13 mouse cellular contexts compared by ENCODE assay signal in the genomic region with DNA sequence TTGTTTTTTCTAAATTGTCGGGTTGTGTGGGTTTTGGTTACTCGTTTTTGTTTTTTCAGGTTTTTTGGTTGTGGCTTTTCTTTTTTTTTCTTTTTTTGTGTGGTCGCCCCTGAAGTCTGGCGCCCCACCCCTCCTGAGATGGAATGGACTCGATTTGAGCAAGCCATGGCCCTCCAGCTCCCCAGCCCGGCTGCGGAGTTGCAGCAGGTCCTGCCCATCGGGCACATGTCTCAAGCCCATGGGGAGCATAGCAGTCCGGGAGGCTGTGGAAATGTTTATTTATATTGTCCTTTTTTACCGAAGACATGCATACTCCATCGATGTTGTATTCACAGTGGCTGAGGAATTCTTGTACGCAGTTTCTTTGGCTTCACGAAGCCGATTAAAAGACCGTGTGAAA. TPM values are rescaled to one million over a fixed set of nuclear protein-coding genes. Genes with fewer than 3 reads are reported as not detected.
A peak's percentile ranks its signal among the peaks of the same experiment; 100 is the strongest.
DNase-seq lines count a peak whose midpoint lies in the region; ATAC-seq and TF ChIP-seq lines count a peak whose summit lies in the region.
"Had no signal": no experiment of that assay in that cellular context is flagged by ENCODE, and none has a peak within 500 bp of the region (broad histone marks: within the 10 kb centered on the region; RNA-seq: fewer than 3 reads in every experiment).

No protein-coding gene starts in this region.

- H3K27ac ChIP-seq in kidney, embryonic 14.5 days (ENCODE audit: low read depth, low read length): no peak overlapping the region
- H3K27ac ChIP-seq in kidney, embryonic 16.5 days (ENCODE audit: low read length): no peak overlapping the region
- peak overlapping the region; percentile 86; the same call in 1 of the 2 replicates for H3K27ac ChIP-seq in midbrain, embryonic 15.5 days

- no peak for TF ChIP-seq CTCF in G1E (IDR thresholded peaks at IDR 0.05; ENCODE audit: low read depth, low read length)

- peaks cover 32% of the 10 kb centered on the region for H3K4me1 ChIP-seq in kidney, embryonic 14.5 days (ENCODE audit: control insufficient read depth, insufficient read depth, low read length)
- peaks cover 43% of the 10 kb centered on the region for H3K4me1 ChIP-seq in kidney, embryonic 16.5 days (ENCODE audit: insufficient read depth, low read length)
- peaks cover 68% of the 10 kb centered on the region for H3K4me1 ChIP-seq in G1E (ENCODE audit: insufficient read depth, low read depth, low read length)
- peaks cover 60% of the 10 kb centered on the region for H3K4me1 ChIP-seq in midbrain, embryonic 15.5 days

- no peak overlapping the region for H3K9ac ChIP-seq in kidney, embryonic 14.5 days (ENCODE audit: low read depth, low read length)
- no peak overlapping the region for H3K9ac ChIP-seq in kidney, embryonic 16.5 days (replicated peaks; ENCODE audit: low read length)
- H3K9ac ChIP-seq in midbrain, embryonic 15.5 days: no peak overlapping the region
- H3K9ac ChIP-seq: liver, embryonic 15.5 days had no signal

- no peak for ATAC-seq in kidney, embryonic 14.5 days (ENCODE audit: low FRiP score, low TSS enrichment)
- ATAC-seq in kidney, embryonic 16.5 days (ENCODE audit: low FRiP score, low TSS enrichment): no peak
- no peak for ATAC-seq in G1E (ENCODE audit: extremely low read depth, insufficient number of reproducible peaks, low FRiP score, poor library complexity, severe bottlenecking)
- no peak for ATAC-seq in midbrain, embryonic 15.5 days (replicated peaks)

- DNase-seq in cerebellum, adult 11-12 months: peak; percentile 50
- DNase-seq in cerebellum, postnatal 36 days: no peak
- DNase-seq in G1E (ENCODE audit: low spot score) (no peak), liver (no peak)
- DNase-seq in frontal cortex, postnatal 25 days (ENCODE audit: low spot score in 2 of 2): no peak
- DNase-seq: adrenal gland, postnatal 25 days; gastrocnemius, adult 2 months; layer of hippocampus, postnatal 36 days; right cerebral cortex, postnatal 4 days had no signal

- WGBS in kidney, embryonic 14.5 days: 91% methylated on average over 15 of the region's 15 CpGs
- 87% methylated on average over 15 of the region's 15 CpGs for WGBS in kidney, embryonic 16.5 days
- 91% methylated on average over 15 of the region's 15 CpGs for WGBS in midbrain, embryonic 15.5 days

- 0 out of 2 replicates have a peak overlapping the region, but pooled peaks have one; percentile 7 for H3K4me3 ChIP-seq in kidney, embryonic 14.5 days (ENCODE audit: low read length)
- H3K4me3 ChIP-seq in kidney, embryonic 16.5 days (ENCODE audit: low read length): no peak overlapping the region
- H3K4me3 ChIP-seq in G1E (ENCODE audit: low read depth, low read length): peak overlapping the region; percentile 70; the same call in 1 of the 2 replicates
- 0 out of 2 replicates have a peak overlapping the region, but pooled peaks have one; percentile 5 for H3K4me3 ChIP-seq in midbrain, embryonic 15.5 days
- H3K4me3 ChIP-seq: gastrocnemius, adult 2 months had no signal

- H3K4me2 ChIP-seq in kidney, embryonic 14.5 days (replicated peaks; ENCODE audit: low read depth, low read length): no peak overlapping the region
- no peak overlapping the region for H3K4me2 ChIP-seq in kidney, embryonic 16.5 days (replicated peaks; ENCODE audit: low read depth, low read length)
- H3K4me2 ChIP-seq in midbrain, embryonic 15.5 days: no peak overlapping the region

- peaks cover 33% of the 10 kb centered on the region for H3K36me3 ChIP-seq in kidney, embryonic 14.5 days (ENCODE audit: control insufficient read depth, insufficient read depth, low read length)
- H3K36me3 ChIP-seq in kidney, embryonic 16.5 days (ENCODE audit: insufficient read depth, low read length): peaks cover 26% of the 10 kb centered on the region
- H3K36me3 ChIP-seq in G1E (replicated peaks): peaks cover 68% of the 10 kb centered on the region
- peaks cover 22% of the 10 kb centered on the region for H3K36me3 ChIP-seq in midbrain, embryonic 15.5 days (replicated peaks)

- H3K9me3 ChIP-seq in kidney, embryonic 14.5 days (ENCODE audit: control insufficient read depth, low read length): no peaks in the 10 kb centered on the region
- H3K9me3 ChIP-seq in kidney, embryonic 16.5 days (ENCODE audit: low read length): no peaks in the 10 kb centered on the region
- peaks cover 24% of the 10 kb centered on the region for H3K9me3 ChIP-seq in G1E (replicated peaks)
- H3K9me3 ChIP-seq in midbrain, embryonic 15.5 days: no peaks in the 10 kb centered on the region
- H3K9me3 ChIP-seq: liver, embryonic 15.5 days had no signal

- H3K27me3 ChIP-seq in kidney, embryonic 14.5 days (ENCODE audit: control insufficient read depth, insufficient read depth, low read length): no peaks in the 10 kb centered on the region
- H3K27me3 ChIP-seq in kidney, embryonic 16.5 days (ENCODE audit: insufficient read depth, low read length): no peaks in the 10 kb centered on the region
- H3K27me3 ChIP-seq in G1E (ENCODE audit: insufficient read depth, low read length): no peaks in the 10 kb centered on the region; the same call in 1 of the 2 replicates
- no peaks in the 10 kb centered on the region for H3K27me3 ChIP-seq in midbrain, embryonic 15.5 days (replicated peaks)
- H3K27me3 ChIP-seq: liver, embryonic 15.5 days had no signal

RNA-seq across cellular contexts. Expression of a gene that starts 1.5 kb away (rescaled TPM):
- polyA plus RNA-seq in kidney, embryonic 14.5 days (2014; fragmentation: Nextera tagmentation; extraction: Ambion mirVana): 10.3 and 12.1 TPM in 2 replicates
- 15.2 and 15.3 TPM in 2 replicates for polyA plus RNA-seq in kidney, embryonic 16.5 days (2015; fragmentation: Nextera tagmentation; extraction: Ambion mirVana)
- total RNA-seq in G1E (2014; fragmentation: Nextera tagmentation) (1.6 TPM in 1 of 2 replicates, not detected in the other), G1E (2017) (7.8 and 8.9 TPM in 2 replicates)
- 4.8 and 5.0 TPM in 2 replicates for polyA plus RNA-seq in G1E (2012)
- 13.3 and 14.7 TPM in 2 replicates for polyA plus RNA-seq in midbrain, embryonic 15.5 days (2015; fragmentation: Nextera tagmentation; extraction: Ambion mirVana)

RNA-seq across cellular contexts. Expression of a gene that starts 5.5 kb away (rescaled TPM):
- polyA plus RNA-seq in kidney, embryonic 14.5 days (2014; fragmentation: Nextera tagmentation; extraction: Ambion mirVana): 80.0 and 104 TPM in 2 replicates
- 96.2 and 101 TPM in 2 replicates for polyA plus RNA-seq in kidney, embryonic 16.5 days (2015; fragmentation: Nextera tagmentation; extraction: Ambion mirVana)
- total RNA-seq in G1E (2014; fragmentation: Nextera tagmentation) (18.1 and 21.2 TPM in 2 replicates), G1E (2017) (32.6 and 34.8 TPM in 2 replicates)
- polyA plus RNA-seq in G1E (2012): 41.4 and 45.2 TPM in 2 replicates
- 364 and 392 TPM in 2 replicates for polyA plus RNA-seq in midbrain, embryonic 15.5 days (2015; fragmentation: Nextera tagmentation; extraction: Ambion mirVana)

RNA-seq across cellular contexts. Expression of a gene that starts 8.0 kb away (rescaled TPM):
- 15.4 and 17.3 TPM in 2 replicates for polyA plus RNA-seq in kidney, embryonic 14.5 days (2014; fragmentation: Nextera tagmentation; extraction: Ambion mirVana)
- polyA plus RNA-seq in kidney, embryonic 16.5 days (2015; fragmentation: Nextera tagmentation; extraction: Ambion mirVana): 11.0 and 11.8 TPM in 2 replicates
- total RNA-seq in G1E (2014; fragmentation: Nextera tagmentation): not detected in 2 replicates
- not detected in 2 replicates for total RNA-seq in G1E (2017)
- 0.18 and 0.20 TPM in 2 replicates for polyA plus RNA-seq in G1E (2012)
- polyA plus RNA-seq in midbrain, embryonic 15.5 days (2015; fragmentation: Nextera tagmentation; extraction: Ambion mirVana): 53.4 and 54.6 TPM in 2 replicates

RNA-seq across cellular contexts. Expression of a gene that starts 23.2 kb away (rescaled TPM):
- 42.3 and 46.2 TPM in 2 replicates for polyA plus RNA-seq in kidney, embryonic 14.5 days (2014; fragmentation: Nextera tagmentation; extraction: Ambion mirVana)
- polyA plus RNA-seq in kidney, embryonic 16.5 days (2015; fragmentation: Nextera tagmentation; extraction: Ambion mirVana): 15.9 and 16.8 TPM in 2 replicates
- 89.8 and 92.3 TPM in 2 replicates for total RNA-seq in G1E (2014; fragmentation: Nextera tagmentation)
- 19.2 and 24.3 TPM in 2 replicates for total RNA-seq in G1E (2017)
- 295 and 302 TPM in 2 replicates for polyA plus RNA-seq in G1E (2012)
- 29.5 and 29.9 TPM in 2 replicates for polyA plus RNA-seq in midbrain, embryonic 15.5 days (2015; fragmentation: Nextera tagmentation; extraction: Ambion mirVana)

RNA-seq across cellular contexts. Expression of a gene that starts 30.6 kb away (rescaled TPM):
- polyA plus RNA-seq in kidney, embryonic 14.5 days (2014; fragmentation: Nextera tagmentation; extraction: Ambion mirVana): 8.1 and 8.4 TPM in 2 replicates
- polyA plus RNA-seq in kidney, embryonic 16.5 days (2015; fragmentation: Nextera tagmentation; extraction: Ambion mirVana): 6.4 and 7.3 TPM in 2 replicates
- total RNA-seq in G1E (2014; fragmentation: Nextera tagmentation) (67.2 and 74.4 TPM in 2 replicates), G1E (2017) (3.7 and 5.5 TPM in 2 replicates)
- 66.6 and 73.9 TPM in 2 replicates for polyA plus RNA-seq in G1E (2012)
- 65.7 and 66.9 TPM in 2 replicates for polyA plus RNA-seq in midbrain, embryonic 15.5 days (2015; fragmentation: Nextera tagmentation; extraction: Ambion mirVana)

Comparison
In these comparisons a context has a peak if more than half of its experiments do, and no peak if none do; other contexts are left out.
1. RNA of a gene that starts 8.0 kb away (polyA plus RNA-seq): 53.4 to 54.6 TPM in midbrain, embryonic 15.5 days, 15.4 to 17.3 TPM in kidney, embryonic 14.5 days and 11.0 to 11.8 TPM in kidney, embryonic 16.5 days; 0.18 to 0.20 TPM in G1E; every median in the first group is over 10 times any median in the second.